Mouse (Mus musculus): Measurements from ENCODE around the gene Vps16. TPM values are rescaled to one million over a fixed set of nuclear protein-coding genes. Genes with fewer than 3 reads are reported as not detected.

Vps16 gene
- total RNA-seq, 1 experiment from 2014 or later, result 208 TPM

DNA sequence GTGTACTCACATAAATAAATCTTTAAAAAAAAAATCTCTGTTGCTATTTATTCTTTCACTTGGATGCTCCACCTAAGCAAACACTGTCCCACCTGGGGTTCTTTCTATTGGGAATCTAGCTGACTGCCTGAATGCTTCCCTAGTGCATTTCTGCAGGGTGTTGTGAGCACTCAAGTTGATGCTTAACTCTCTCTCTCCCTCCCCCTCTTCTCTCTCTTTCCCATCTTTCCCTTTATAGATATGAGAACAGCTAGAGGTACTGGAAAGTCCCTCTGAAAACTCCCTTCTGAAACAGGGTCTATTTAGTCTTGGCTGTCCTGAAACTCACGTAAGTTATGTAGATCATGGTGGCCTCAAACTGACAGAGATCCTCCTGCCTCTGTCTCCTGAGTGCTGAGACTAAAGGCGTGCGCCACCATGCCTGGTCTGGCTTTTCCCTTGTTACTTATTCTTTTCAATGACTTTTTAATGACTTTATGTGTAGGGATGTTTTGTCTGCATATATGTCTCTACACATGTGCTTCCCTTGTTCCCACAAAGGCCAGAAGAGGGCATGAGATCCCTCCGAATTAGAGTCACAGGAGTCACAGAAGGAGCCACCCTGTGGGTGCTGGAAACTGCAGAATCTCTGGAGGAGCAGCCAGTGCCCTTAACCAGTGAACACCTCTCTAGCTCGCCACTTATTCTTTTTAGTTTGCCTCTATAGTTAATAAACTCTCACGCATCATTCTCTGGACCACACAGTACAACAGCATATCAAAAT lies 9.9 kb upstream of the Vps16 start:
- no peak for ATAC-seq (ENCODE audit: extremely low read depth, insufficient number of reproducible peaks, low FRiP score, poor library complexity, severe bottlenecking)

DNA sequence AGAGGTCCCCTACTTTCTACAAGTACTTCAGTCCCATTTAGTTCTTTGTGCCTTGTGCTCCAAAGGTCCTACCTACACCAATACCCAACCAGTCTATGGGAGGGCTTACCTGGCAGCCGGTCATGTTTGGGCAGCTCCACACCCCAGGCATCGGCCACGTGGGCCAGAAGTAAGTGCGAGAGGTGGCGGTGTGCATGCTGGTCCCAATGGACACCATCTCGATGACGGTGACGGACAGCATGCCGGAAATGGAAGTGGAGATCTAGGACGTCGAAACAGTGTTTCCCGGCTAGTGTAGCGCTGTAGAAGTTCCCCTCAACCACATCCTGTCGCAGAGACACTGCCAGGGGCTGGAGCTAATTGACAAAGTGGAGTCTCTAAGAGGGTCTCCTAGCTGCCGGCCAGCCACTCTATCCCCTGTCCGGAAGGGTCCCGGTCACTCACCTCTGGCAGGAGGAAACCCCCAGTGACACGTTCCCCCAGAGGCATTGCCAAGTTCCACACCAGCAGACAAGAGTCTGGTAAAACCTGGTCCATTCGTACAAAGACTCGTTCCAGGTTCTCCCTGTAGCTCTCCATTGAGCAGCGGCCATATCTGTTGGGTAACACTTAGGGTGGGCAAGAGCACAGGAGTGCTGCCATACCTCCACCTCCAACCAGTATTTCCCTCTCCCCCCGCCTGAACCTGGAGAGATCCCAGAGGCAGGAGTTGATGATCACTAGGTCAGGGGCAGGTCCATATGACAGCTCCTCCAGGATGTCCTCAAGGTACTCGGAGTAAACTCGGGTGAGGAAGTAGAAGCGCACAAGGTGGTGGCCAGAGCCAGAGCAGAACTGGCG lies 2.1 kb upstream of the Vps16 start:
- no peak for ATAC-seq (ENCODE audit: extremely low read depth, insufficient number of reproducible peaks, low FRiP score, poor library complexity, severe bottlenecking)

DNA sequence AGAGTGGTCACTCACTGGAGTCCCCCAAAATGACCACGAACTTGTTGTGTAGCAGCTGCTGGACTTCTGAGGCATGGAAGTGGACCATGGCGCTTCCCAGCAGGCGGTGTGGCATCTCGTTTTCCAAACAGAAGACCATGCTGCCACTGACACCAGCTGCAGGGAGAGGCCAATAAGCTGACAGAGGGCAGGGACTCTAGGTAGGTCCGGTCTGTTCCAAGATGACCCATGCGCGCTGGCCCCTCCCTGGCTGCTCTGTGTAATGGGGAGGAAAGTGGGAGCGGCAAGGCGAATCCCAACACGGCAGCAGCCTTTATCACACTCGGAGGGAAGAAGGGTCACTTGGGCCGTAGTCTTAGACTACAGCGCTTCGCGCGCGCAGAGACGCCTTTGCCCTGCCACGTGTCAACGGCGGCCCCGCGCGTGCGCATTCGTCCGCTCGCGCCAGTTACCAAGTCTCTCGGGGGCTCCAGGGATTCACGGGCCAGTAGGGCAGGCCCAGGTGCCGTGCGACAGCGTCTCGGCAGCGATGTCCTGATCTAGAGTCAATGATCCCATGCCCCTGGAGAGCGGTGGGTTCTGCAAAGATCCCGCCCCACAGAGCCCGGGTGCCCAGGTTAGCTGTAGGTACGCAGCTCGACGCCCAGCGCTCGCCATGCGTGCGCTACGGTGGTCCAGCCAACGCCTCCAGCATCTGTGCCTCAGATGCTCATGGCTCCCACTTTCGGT lies 578 bp upstream of the Vps16 start:
- peak; percentile 5; the same call in 1 of the 2 replicates for ATAC-seq (ENCODE audit: extremely low read depth, insufficient number of reproducible peaks, low FRiP score, poor library complexity, severe bottlenecking)

DNA sequence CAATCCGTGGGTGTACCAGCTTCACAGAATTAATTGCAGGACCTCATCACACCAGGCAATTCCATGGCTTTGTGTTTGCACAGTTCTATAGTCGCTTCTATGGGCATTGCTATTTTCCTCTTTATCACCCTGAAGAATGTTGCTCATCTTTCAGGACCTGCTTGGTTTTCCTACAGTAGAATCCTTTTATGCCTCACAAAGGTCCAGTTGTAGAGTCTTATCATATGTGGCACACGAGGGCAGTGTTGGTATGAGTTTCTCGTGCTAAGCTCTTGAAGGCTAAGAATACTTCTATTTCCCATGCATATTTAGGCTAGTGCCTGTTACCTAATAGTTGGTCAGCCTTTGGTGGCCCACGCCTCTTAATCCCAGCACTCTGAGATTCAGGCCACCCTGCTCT lies 973 bp downstream of the Vps16 start:
- ATAC-seq (ENCODE audit: extremely low read depth, insufficient number of reproducible peaks, low FRiP score, poor library complexity, severe bottlenecking), result no peak

DNA sequence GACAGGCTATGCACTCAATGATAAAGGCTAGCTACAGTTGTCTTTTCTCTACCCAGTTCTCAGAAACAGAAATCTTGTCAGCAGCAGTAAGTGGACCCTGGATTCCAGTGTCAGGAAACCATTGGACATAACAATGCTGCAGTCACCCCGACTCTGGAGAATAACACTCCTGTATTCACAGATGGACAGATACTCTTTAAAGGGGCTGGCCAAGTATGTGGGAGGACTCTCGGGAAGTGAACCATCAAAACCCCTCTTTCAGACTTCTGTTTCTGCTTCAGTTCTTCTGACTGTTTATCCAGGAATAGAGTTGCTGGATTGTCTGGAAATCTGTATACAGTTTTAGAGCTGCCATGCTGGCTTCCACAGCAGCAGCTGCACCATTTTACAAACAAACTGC lies 5.7 kb downstream of the Vps16 start:
- no peak for ATAC-seq (ENCODE audit: extremely low read depth, insufficient number of reproducible peaks, low FRiP score, poor library complexity, severe bottlenecking)

DNA sequence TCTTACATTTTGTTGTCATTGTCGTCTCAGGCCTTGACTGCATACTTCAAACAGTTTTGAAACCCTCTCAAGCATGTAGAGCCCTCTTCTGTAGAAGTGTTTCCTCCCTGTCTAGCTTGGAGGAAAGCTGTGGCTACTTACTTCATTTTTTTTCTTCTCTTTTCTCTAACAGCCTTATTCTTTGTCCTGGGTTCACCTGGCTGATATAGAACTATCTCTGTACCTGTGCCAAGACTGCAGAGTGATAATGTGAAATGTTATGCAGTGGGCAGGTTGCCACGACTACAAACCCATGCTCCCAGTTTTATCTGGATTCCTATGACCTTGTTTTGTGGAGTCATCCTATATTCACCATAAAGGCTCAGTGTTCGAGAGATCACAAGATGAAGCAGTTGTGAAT lies 6.3 kb downstream of the Vps16 start:
- no peak for ATAC-seq (ENCODE audit: extremely low read depth, insufficient number of reproducible peaks, low FRiP score, poor library complexity, severe bottlenecking)

DNA sequence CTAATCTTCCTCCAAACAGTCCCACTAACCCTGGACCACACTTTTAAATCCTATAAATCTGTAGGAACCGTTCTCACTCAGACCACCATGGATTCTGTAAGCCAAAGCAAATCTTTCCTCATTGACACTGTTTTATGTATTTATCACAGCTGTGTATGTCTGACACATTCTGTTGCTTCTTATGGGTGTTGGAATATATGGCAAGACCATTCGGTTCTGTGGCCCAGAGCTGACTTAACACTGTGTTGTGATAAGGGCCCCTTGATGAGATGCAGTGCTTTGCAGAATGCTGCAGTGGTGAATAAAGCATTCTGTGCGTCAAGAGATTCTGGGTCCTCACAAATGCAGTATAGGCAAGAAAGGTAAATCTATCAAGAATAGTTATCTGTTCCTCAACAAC lies 8.0 kb downstream of the Vps16 start:
- no peak for ATAC-seq (ENCODE audit: extremely low read depth, insufficient number of reproducible peaks, low FRiP score, poor library complexity, severe bottlenecking)

DNA sequence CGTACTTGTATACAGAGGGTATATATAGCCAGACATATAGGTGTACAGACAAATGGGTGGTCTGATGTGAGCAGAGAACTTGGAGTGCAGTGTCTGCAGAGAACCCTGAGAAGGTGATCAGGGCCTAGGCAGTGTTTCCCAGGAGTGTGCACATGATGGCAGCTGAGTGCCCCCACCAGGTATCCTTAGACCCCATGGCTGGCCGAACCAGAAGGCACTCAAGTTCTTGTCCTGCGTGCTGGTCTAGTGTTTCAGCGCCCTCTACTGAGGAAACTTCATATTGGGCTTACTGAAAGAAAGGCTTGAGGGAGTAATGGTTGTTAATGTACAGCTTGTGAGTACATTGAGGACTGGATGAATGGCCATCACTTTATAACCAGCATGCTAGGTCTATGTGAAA lies 9.0 kb downstream of the Vps16 start:
- ATAC-seq (ENCODE audit: extremely low read depth, insufficient number of reproducible peaks, low FRiP score, poor library complexity, severe bottlenecking), result peak; percentile 60; the same call in 1 of the 2 replicates

DNA sequence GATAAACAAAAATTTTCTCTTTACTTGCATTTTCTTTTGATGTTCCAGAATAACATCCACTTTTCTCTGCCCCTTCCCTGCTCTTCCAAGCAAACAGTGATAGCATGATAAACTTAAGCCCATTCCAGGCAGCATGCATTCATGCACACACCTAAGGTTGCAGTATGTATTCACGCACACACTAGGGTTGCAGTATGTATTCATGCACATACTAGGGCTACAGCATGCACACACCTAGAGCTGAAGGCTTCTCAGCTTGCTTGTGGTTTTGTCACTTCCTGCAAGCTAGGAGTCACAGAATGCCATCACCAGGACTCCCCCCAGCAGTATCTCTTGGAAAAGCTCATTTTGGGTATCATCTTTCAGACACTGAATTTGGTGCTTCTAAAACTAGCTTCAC lies 12.6 kb downstream of the Vps16 start:
- no peak for ATAC-seq (ENCODE audit: extremely low read depth, insufficient number of reproducible peaks, low FRiP score, poor library complexity, severe bottlenecking)

DNA sequence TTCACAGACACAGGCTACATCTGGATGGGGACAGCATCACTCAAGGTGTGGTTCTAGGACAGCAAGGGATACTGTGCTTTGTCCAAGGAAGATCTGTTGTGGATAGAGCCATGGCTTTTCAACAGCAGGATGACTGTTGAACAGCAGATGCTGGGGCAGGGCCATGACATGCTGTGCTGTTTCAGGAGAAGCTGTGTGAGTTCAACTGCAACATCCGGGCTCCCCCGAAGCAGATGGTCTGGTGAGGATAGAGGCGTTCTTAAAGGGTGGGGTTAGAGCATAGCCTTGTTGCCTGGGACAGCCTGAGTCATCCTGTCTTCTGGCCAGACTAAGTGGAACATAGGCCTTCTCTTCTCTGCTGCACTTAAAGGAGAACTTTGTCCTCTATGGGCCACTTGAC lies 14.7 kb downstream of the Vps16 start:
- no peak for ATAC-seq (ENCODE audit: extremely low read depth, insufficient number of reproducible peaks, low FRiP score, poor library complexity, severe bottlenecking)

DNA sequence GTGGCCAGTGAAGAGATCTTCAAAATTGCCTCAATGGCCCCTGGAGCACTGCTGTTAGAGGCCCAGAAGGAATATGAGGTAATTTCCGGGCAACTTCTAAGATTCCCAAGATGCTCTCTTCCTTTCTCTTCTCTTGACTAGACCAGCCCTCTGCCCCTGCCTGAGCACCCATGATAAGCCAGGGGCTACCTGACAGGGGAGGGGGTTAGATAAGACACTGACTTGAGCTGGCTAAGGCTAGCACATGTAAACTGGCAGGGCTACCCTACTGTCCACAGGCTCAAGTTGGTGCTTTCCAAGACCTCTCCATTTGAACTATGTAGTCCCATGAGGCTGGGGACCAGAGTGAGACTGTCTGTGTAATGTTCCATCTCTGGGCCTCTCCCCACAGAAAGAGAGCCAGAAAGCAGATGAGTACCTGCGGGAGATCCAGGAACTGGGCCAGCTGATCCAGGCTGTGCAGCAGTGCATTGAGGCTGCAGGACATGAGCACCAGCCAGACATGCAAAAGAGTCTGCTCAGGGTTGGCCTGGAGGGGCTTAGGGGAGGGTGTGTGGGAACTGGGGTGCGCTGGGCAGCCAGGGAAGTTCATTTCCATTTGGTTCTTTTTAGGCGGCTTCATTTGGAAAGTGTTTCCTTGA lies 15.8 kb downstream of the Vps16 start:
- no peak for ATAC-seq (ENCODE audit: extremely low read depth, insufficient number of reproducible peaks, low FRiP score, poor library complexity, severe bottlenecking)

DNA sequence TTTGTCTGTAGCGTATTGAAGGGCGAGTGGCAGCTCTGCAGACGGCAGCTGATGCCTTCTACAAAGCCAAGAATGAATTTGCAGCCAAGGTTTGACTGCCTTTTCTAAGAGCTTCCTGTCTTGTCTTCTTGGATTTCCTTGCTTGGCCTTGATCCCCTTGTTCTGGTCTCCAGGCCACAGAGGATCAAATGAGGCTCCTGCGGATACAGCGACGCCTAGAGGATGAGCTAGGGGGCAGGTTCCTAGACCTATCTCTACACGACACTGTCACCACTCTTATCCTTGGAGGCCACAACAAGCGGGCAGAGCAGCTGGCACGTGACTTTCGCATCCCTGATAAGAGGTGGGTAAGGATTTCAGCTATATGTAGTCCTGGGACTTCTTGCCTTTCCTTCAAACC lies 18.0 kb downstream of the Vps16 start:
- ATAC-seq (ENCODE audit: extremely low read depth, insufficient number of reproducible peaks, low FRiP score, poor library complexity, severe bottlenecking), result no peak

DNA sequence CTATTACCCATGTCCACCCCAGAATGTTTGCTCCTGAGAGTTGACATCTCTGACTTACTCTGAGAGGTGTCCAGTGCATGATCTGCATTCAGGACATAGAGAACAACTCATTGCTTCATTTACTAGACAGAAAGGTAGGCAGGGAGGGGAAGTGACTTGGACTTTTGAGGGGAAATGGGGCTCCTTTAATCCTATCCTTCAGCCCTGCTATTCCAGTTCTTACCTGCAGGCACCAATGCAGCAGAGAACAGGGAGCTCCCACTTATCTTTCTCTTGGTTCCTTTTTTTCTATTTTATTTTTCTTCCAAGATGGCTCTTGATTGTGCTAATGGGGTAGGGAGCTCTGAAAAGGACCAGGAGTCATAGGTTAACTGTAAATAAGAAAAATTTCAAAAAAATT lies 24.3 kb downstream of the Vps16 start:
- no peak for ATAC-seq (ENCODE audit: extremely low read depth, insufficient number of reproducible peaks, low FRiP score, poor library complexity, severe bottlenecking)

DNA sequence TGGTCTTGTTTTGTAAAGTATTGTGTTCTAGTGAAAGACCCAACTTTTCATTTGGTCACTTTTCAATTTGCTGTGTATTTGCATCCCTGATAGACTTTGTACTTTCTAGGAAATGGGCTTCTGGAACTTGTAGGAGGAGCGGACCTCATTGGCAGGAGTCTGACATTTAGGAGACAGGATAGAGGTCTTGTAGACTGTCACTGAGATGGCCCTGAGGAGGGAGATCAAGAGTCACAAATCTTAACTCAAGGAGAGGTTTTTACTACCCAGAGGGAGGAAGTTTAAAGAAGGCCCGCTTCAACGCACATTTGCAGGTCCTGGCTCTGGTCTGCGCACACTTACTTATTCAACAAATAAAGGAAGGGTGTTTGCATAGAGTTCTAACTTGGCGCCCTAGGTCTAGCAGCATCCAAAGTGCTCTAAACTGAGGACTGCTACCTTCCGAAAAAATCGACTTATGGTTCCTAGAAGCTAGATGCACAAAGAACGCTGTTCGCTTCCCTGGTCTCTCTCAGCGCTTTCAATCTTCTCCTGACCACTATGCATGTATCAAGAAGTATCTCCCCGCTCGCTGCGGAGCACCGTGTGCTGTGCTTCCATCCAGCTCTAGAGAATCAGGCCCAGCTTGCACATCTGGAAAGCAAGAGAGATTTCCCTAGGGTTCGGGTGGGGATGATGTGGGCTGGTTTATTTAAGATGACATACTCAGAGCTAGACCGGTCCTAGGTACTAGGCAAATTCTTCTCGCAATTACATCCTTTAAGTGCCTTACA lies 25.1 kb downstream of the Vps16 start:
- no peak for ATAC-seq (ENCODE audit: extremely low read depth, insufficient number of reproducible peaks, low FRiP score, poor library complexity, severe bottlenecking)

DNA sequence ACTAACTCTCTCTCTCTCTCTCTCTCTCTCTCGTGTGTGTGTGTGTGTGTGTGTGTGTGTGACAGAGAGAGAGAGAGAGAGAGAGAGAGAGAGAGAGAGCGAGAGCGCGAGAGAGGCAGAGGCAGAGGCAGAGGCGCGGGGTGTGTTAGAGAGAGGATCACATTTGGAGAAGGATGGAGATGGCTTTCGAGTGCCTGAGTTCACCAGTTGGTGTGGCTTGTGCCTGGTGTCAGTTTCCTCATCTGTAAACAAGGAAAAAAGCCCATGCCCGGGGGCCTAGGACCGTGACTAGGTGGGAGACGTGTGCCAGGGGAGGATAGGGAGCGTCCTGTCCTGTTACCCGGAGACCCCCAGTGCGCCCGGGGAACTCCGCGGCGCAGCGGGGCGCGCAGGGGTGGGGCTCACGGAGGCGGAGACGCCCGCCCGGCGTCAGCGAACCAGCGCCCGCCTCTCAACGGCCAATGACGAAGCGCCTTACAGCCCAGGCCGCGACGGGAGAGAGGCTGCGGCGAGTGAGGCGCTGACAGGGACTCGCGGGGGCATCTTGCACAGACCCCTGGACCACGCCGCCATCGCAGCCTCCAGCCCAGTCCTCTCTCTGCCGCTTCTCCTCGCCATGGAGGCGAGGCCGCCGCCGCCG lies 25.8 kb downstream of the Vps16 start, which contains the start of gene Ptpra:
Ptpra (plus strand) TSS at position 485 of the 640 bp plus-strand sequence.
- peak; percentile 90 for ATAC-seq (ENCODE audit: extremely low read depth, insufficient number of reproducible peaks, low FRiP score, poor library complexity, severe bottlenecking)

DNA sequence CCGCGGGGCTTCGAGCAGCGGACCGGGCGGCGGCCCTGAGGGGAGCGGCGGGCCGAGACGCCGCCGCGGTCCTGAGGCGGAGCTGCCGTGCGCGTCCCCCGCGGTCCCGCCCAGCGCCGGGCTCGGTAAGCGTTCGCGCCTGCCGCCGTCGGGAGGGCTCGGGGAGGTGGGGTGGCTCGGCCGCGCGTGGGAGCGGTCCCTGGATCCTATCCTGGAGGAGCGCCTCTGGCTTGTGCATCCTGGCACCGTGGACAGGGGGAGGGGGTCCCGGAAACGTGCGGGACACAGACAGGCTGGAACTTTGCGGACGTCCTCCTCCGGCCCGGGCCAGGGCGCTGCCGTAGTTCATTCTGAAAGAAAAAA lies 26.3 kb downstream of the Vps16 start:
- ATAC-seq (ENCODE audit: extremely low read depth, insufficient number of reproducible peaks, low FRiP score, poor library complexity, severe bottlenecking), result 0 out of 2 replicates have a peak, but pooled peaks have one; percentile 10

DNA sequence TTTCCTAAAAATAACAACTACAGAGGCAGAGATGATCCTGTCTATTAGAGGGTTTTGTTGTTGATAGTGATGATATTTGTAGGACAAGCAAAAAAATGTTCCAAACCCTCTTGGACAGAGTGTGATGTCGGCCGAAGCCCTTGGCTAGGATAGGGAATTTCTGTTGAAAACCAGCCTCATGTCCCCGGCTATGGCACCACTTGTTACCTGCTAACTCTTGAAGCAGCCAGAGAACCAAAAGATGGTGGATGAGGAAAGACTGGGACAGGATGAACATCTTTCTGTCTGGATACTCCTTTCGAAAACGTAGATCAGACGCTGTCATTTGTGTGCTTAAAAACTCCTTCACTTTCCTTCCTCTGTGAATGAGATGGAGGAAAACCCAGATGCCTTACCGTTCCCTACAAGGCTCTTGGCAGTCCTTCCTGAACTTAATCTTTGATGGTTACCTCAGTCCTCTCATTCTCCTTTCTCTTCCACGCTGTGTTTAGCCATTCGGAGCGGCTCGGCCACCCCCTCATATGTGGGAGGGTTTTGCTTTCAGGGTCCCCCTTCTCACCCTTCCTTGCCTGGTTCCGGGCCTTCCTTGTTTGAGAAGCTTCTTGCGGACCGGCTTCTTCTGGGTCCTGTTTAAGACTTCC lies 27.1 kb downstream of the Vps16 start:
- ATAC-seq (ENCODE audit: extremely low read depth, insufficient number of reproducible peaks, low FRiP score, poor library complexity, severe bottlenecking), result no peak

DNA sequence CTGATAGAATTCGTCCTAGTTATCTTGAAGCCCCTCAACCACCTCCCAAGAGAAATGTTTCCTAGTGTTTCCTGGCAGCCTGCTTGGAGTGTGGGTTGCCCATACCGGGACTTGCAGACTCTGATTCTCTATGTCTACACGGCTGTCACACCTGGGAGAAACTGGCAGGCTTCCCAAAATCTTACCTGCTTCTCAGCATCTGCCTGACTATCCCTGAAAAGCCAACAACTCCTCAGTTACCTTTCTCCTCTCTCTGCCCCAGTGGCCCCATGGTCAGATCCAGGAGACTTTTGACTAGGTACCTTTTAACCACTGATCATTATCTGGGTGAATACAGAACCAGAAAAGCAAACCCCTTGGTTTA lies 27.6 kb downstream of the Vps16 start:
- ATAC-seq (ENCODE audit: extremely low read depth, insufficient number of reproducible peaks, low FRiP score, poor library complexity, severe bottlenecking), result no peak

All from neutrophil, adult 5-6 weeks (primary cell).